Mouse (Mus musculus) right cerebral cortex, adult 18-20 months (tissue): ENCODE results near the gene Insig1.

Experiments
- DNase-seq: peaks from one replicate; pipeline ENCODE4 v3.0.0; 2022; ENCODE audit warnings: mixed read lengths

The Insig1 gene

GRCm38 (mm10) chr5:28065275-28065674 lies 5.9 kb upstream of the Insig1 start:
- no peak for DNase-seq

DNA sequence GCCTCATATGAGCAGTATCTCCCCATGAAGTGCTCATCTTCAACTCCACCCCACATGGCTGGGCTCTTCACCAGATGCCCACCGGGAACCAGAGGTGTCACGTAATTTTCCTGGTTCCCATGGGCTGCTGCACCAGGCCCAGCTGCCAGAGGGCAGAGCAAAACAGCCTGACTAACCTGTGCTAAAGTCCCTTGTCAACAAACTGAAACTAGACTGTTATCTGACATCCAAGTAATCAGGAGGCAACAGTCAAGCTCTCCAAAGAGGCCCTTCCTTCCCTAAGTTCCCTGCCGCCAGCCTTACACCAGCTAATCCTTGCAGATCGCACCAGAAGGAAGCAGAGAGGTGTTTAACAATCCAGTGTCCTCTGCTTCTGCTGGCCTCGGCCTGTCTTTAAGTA lies 4.9 kb upstream of the Insig1 start:
- DNase-seq = no peak

DNA sequence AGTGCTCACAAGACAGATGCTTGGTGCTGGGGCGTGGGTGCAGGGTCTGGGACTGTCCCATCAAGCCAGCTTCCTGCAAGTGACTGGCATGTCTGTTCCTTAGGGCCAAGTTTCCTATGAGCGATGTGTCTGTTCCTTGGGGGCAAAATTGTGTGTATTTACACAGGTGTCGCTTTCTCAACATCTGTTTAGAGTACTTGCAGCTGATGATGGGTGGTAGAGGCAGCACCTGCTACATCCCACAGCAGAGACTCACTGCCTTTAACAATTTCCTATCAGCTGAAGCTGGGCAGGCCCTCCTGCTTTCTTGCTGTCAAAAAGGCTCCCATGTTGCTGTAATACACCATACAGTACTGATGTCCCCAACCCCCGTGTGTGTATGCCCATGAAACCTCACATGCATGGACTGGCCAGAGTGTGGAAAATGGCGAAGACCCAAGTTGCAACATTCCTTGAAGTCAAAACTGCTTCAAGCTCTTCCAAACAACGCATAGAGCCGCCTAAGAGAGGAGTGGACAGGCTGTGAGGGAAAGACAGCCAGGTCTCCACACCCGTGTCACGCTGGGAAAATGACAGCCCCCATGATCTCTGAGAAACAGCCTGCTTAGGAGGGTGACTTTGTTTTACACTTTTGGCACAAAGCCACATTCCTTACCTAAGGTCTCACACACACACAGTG lies 875 bp upstream of the Insig1 start:
- peak; percentile 10 for DNase-seq

- peak; percentile 94 for DNase-seq
Observed at GRCm38 (mm10) chr5:28071456-28072223, 477 bp downstream of the Insig1 start.

DNA sequence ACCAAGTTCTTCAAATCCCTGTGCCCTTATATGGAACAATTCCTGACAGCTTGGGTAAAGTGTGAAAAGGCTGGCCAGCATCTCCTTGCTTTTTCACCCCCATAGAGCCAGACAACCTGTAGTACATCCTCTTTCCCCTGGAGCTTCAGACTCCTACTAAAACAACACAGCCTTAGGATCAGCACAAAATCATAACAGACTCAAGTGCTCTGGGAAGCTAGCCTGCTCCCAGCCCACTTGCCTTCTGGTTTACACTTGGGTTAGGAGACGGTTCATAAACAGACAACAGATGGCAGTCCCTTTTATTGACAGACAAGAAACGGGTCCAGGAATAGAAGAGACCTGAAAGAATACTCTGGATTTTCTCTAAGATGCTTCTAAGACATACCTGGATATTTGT lies 8.3 kb downstream of the Insig1 start:
- peak; percentile 23 for DNase-seq

GRCm38 (mm10) chr5:28081127-28081526 lies 10.0 kb downstream of the Insig1 start:
- DNase-seq = no peak

DNA sequence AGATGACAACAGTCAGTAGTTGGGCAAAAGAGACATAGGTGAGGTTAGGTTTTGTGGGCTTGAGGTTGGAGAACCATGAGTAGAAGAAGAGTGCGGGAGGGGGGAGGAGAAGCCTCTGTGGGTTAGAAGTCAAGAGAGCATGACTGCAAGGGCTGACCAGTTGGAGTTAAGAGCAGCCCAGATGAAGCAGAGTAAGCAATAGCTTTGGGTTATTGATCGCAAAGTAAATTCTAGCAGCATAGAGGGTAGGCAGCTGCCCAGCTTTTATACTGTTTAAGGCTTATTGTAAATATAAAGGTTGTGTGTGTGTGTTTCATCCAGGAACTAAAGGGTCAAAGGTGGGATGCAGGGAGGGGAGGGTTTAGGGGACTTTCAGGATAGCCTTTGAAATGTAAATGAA lies 10.7 kb downstream of the Insig1 start:
- DNase-seq = no peak

- DNase-seq = no peak
Observed at GRCm38 (mm10) chr5:28082312-28082711, 11.1 kb downstream of the Insig1 start.

DNA sequence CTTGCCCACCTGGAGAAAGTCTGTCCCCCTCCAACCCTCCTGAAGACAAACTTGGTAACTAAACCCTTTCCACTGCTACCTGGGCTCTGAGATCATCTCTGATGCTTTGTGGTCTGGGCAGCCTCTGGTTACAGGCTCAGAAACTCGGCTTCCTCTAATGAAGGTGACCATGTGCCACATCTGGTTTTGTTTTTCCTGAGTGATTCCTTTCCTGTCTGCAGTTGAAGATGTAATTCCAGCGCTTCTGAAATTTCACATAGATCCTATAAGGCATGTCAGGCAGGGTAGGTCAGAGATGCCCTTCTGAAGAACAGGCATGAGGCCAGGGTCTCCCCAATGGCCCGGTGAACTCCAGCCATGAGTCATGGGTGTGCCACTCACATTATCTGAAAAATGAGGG lies 11.6 kb downstream of the Insig1 start:
- no peak for DNase-seq

GRCm38 (mm10) chr5:28084743-28085142 lies 13.6 kb downstream of the Insig1 start:
- DNase-seq = no peak

DNA sequence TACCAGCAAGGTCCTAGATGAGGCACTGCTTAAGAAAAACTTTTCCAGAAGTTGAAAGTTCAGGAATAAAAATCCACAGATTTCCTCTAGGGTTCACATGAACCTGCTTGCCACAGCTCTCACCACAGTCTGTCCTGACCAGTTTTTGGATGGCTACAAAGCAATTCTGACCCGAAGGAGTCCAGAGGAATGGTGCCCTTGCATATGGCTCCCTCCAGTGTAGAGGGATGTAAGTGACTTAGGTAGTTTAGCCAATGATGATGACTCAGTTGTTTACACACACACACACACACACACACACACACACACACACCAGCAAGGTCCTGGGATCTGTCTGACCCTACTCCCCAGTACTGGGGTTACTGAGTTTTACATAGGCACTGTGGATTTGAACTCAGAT lies 19.4 kb downstream of the Insig1 start:
- DNase-seq = no peak

DNA sequence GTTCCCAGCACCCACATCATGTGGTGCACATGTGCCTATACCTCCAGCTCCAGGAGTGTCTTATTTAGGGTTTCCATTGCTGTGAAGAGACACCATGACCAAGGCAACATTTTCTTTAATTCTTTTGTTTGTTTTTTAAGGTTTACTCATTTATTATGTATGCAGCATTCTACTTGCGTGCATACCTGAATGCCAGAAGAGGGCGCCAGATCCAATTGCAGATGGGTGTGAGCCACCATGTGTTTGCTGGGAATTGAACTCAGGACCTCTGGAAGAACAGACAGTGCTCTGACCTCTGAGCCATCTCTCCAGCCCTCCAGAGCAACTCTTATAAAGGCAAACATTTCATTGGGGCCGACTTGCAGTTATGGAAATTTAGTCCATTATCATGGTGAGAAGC lies 21.2 kb downstream of the Insig1 start:
- DNase-seq = no peak

DNA sequence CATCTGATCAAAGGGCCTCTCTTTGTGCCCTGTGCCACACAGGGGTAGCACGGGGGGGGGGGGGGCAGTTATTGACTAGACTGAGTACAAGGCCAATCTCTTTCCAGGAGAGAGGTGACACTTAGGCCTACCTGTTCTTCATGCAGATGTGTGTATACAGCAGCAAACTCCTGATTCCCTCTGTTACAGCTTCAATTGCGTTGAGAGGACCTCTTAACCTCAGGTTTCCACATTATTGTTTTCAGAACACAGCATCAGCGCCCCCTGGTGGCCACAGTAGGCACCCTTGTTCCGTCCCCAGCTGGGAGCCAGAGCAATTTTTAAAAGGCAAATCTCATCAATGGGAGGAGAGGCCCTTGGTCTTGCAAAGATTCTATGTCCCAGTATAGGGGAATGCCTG lies 22.7 kb downstream of the Insig1 start:
- DNase-seq = peak; percentile 66

- no peak for DNase-seq
Observed at GRCm38 (mm10) chr5:28094393-28094792, 23.2 kb downstream of the Insig1 start.

GRCm38 (mm10) chr5:28094846-28095245 lies 23.7 kb downstream of the Insig1 start:
- DNase-seq = no peak

DNA sequence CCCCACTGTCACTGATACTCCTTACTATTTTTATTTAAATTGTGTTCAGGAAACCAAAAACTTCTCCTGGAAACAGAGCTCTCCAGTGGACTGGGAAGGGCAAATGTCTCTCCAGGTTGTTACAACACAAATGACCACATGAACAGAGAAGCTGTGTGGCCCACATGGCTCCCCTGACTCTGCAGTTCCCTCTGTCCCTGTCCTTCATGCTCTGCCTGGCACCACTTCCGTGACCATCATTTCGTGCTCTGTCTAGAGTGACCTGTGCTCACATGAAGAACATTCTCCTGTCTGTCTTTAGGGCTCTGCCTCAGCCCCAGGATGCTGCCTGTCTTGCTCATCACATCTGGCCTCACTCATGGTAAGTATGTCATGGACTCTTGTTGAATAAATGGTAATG lies 24.5 kb downstream of the Insig1 start:
- DNase-seq = no peak

DNA sequence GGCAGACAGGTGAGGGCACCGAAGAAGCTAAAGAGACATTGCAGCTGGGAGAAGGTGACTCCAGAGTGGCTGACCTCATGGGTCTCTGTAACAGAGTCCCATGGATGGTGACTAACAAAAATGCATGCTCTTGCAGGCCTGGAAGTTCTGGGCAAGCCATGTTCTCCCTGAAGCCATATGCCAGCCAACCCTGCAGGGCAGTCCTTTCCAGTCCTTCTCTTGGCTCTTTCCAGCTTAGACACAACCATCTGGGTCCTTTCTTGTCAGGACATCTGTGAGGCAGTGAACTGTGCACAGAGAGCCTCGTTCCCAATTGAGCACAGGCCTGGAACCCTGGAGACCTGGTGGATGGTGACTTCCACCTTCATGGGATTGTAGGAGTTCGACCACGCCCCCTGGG lies 35.8 kb downstream of the Insig1 start:
- no peak for DNase-seq

DNA sequence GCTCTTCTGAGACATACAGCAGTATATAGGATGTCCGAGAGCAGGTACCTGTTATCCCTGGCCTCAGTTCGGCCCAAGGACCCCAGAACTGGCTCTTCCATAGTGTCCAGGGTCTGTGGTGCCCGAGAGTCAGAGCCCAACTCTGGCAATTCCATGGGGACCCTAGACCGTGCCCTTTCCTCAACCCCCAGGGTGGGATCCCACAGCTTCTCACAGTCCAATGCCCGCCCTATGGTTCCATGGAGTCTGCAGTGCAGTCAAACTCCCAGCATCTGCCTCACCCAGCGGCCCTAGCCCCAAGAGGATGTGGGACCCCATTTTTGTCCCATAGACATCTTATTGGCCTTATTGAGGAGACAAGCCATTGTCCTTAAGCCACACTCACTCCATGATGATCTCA lies 36.8 kb downstream of the Insig1 start:
- DNase-seq = no peak

DNA sequence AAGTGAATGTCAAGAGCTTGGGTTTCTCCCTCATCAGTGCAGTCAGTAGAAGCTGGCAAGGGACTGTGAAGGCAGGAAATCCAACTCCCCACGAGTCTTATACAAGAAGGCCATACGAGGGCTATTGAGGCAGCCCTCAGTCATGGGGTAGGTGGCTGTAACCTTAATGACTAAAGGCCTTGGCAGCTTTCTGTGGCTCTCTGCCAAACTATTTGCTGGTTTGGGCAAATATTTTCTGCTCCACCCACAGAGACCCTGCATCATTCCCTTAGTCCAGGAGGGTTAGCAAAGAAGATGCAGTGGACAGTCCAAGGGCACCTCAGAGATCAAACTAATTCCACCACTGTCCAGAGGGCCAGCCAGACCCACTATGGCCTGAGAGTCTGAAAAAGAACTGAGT lies 39.7 kb downstream of the Insig1 start:
- DNase-seq = no peak

DNA sequence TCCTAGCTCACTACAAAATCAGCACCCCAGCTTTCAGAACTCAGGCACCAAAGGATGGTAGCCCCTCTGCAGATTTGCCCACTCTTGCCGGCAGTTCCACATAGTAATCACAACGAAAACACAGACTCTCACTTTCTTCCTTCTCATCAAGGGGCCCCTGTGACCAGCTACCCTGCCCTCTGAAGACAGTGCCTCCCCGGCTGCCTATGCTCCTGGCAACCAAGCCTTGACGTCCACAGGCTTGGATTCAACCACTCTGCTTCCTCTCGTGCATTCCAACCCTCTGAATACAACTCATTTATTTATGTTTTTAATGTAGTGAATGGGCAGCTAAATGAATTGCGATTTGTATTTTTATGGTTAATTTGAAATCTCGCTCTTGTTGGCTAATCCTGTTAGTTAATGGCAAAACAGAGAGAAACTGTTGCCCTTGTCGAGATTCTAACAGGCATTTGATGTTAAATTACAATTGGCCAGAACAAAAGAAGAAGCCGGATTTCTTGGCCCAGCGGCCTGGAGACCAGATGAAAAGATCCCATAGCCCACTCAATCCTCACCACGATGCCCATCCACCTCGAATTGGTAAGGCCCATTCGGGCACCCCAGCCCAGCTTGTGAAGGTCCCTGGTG lies 46.2 kb downstream of the Insig1 start:
- DNase-seq = no peak

GRCm38 (mm10) chr5:28117882-28118530 lies 46.8 kb downstream of the Insig1 start:
- DNase-seq = no peak

DNA sequence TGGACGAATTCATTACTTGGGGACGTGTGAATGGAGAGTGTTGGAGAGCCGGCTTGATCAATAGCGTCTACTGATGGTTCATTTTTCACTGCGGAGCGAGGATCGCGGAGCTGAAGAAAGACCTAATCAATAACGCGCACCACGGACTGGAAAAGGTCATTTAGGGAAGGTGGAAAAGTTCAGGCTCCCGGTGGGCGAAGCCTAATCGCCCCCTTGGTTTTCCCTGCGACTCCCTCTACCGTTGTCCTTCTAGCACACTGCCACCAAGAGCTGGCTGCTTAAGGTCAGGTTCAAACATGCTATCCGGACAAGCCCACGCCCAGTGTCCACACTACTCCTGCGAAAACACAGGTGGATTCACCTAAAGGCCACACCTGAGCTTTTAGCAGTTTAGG lies 47.4 kb downstream of the Insig1 start:
- no peak for DNase-seq

- no peak for DNase-seq
Observed at GRCm38 (mm10) chr5:28119576-28119975, 48.4 kb downstream of the Insig1 start.
